Mouse (Mus musculus) heart, embryonic 14.5 days (tissue): ENCODE data around the gene Stxbp6. TPM values are rescaled to one million over a fixed set of nuclear protein-coding genes. Genes with fewer than 3 reads are reported as not detected.
A peak's percentile ranks its signal among the peaks of the same experiment; 100 is the strongest.

Experiments used
- ATAC-seq: fragments of 200-750 bp; cut with Nextera tagmentation; 2 replicates; pipeline ENCODE4 v1.8.0; 2017; ENCODE audit warnings: low read depth, moderate TSS enrichment; ENCODE audit not compliant: insufficient number of reproducible peaks, insufficient read depth, low FRiP score
- H3K27ac ChIP-seq, 2 experiments: fragments of 200-500 bp in 1 of 2; fragments of 300-500 bp in 1 of 2; sonication (generic) in 1 of 2; replicated peaks in 1 of 2; 2 replicates each; pipeline ENCODE4 v1.5.1; 2012 to 2014; ENCODE audit warnings: low read depth in 2 of 2, low read length in 2 of 2, control low read depth in 1 of 2, mild to moderate bottlenecking in 1 of 2, mixed read lengths in 1 of 2; ENCODE audit not compliant: control insufficient read depth in 1 of 2, insufficient read depth in 1 of 2
- H3K27me3 ChIP-seq: fragments of 300-500 bp; sonication (generic); 2 replicates; pipeline ENCODE4 v1.6.1; 2014; ENCODE audit warnings: mild to moderate bottlenecking, low read length, control low read depth; ENCODE audit not compliant: control insufficient read depth, insufficient read depth
- H3K36me3 ChIP-seq: fragments of 300-500 bp; sonication (generic); 2 replicates; pipeline ENCODE4 v1.6.1; 2014; ENCODE audit warnings: mild to moderate bottlenecking, control low read depth, low read length, mixed read lengths; ENCODE audit not compliant: control insufficient read depth, insufficient read depth
- H3K4me1 ChIP-seq, 2 experiments: fragments of 200-500 bp in 1 of 2; fragments of 300-500 bp in 1 of 2; sonication (generic) in 1 of 2; 2 replicates each; pipeline ENCODE4 v1.6.1; 2012 to 2014; ENCODE audit warnings: low read length in 2 of 2, control low read depth in 1 of 2, mixed read lengths in 1 of 2; ENCODE audit not compliant: control insufficient read depth in 2 of 2, insufficient read depth in 2 of 2
- H3K4me2 ChIP-seq: fragments of 300-500 bp; sonication (generic); 2 replicates; pipeline ENCODE4 v1.6.1; 2014; ENCODE audit warnings: mild to moderate bottlenecking, low read length
- H3K4me3 ChIP-seq, 2 experiments: fragments of 200-500 bp in 1 of 2; fragments of 300-500 bp in 1 of 2; sonication (generic) in 1 of 2; 2 replicates each; pipeline ENCODE4 v1.5.1; 2012 to 2014; ENCODE audit warnings: low read length in 2 of 2, mild to moderate bottlenecking in 2 of 2, control low read depth in 1 of 2, low read depth in 1 of 2, moderate library complexity in 1 of 2; ENCODE audit not compliant: control insufficient read depth in 1 of 2, insufficient read depth in 1 of 2
- H3K9ac ChIP-seq: fragments of 300-500 bp; sonication (generic); 2 replicates; pipeline ENCODE4 v1.6.1; 2014; ENCODE audit warnings: mild to moderate bottlenecking, low read length
- H3K9me3 ChIP-seq: fragments of 300-500 bp; sonication (generic); 2 replicates; pipeline ENCODE4 v1.6.1; 2016; ENCODE audit warnings: low read length, control low read depth; ENCODE audit not compliant: control insufficient read depth
- whole genome bisulfite sequencing: fragments of 180-500 bp; shearing (Covaris S2); extraction: QIAGEN DNeasy Blood & Tissue Kit; methylation state at CpG from one replicate; pipeline ENCODE4 v1.1.7; 2014; 5-methylcytosine and 5-hydroxymethylcytosine counted together
- polyA plus RNA-seq: library from polyadenylated mRNA; unstranded; fragments of >200 nt; fragmentation: Nextera tagmentation; extraction: Ambion mirVana; gene quantifications from 2 replicates; pipeline ENCODE4 v1.2.1, GENCODE M21; 2014

The Stxbp6 gene
- polyA plus RNA-seq, 1 experiment from 2014 or later = 15.5 TPM

DNA sequence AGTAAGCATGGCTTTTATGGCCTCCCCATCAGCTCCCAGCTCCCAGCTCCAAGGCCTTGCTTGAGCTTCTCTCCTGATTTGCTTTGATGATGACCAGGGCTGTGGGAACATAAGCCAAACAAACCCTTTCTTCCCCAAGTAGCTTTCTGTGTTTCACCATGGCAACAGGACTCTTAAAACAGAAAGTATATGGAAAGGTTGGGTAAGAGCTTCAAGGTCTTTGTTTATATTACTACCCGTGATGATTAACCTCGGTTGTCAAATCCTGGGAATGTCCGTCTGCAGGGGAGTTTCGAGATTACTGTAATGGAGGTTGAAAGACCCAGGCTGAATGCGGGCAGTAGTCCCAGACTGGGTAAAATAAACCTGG is 6.2 kb upstream of the Stxbp6 start:
- Histone ChIP-seq H3K27ac (0 out of 4 replicates have a peak overlapping the region, but pooled peaks of 1 of the 2 experiments have one; percentile 35), H3K27me3 (no peaks in the 10 kb centered on the region), H3K4me1 (peaks cover under 1 to 1% of the 10 kb centered on the region in 2 experiments; a peak in 2 of 4 replicates), H3K4me3 (no peak overlapping the region), H3K9ac (no peak overlapping the region), H3K9me3 (no peaks in the 10 kb centered on the region), H3K36me3 (no peaks in the 10 kb centered on the region), H3K4me2 (no peak overlapping the region)
- no peak for ATAC-seq
- 48% methylated on average over 5 of the region's 5 CpGs for WGBS

DNA sequence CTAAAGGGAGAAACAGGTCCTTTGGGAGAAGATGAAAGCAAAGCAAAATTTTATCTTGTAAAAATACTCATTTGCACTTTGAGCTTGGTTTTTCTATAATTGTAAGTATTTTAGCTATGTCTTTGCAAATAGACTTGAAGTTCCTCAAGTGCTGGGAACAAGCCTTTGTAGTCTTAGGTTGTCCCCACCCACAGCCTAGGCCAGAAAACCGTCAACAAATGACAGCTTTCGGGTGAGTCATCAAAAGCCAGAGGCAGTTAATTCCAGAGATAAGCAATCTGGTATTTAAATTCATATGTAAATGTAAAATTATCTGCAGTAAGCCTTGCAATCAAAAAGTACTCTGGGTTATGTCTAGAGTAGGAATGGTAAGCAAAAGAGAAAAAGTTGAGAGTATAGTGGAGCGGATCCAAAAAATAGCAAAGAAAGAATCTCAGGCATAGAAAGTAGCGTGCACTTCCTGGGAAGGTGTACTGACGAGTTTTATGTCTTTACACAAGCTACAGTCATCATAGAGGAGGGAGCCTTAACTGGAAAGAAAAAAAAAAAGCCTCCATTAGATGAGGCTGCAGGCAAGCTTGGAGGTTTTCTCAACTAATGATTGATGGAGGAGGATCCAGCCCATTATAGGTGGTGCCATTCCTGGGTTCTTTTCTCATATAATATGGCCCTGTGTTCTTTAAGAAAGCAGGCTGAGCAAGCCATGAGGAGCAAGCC is 5.7 kb upstream of the Stxbp6 start:
- Histone ChIP-seq H3K4me3 (no peak overlapping the region), H3K4me2 (no peak overlapping the region), H3K9ac (no peak overlapping the region), H3K4me1 (peaks cover 4 to 7% of the 10 kb centered on the region in 2 experiments), H3K36me3 (no peaks in the 10 kb centered on the region), H3K9me3 (no peaks in the 10 kb centered on the region), H3K27ac (0 out of 4 replicates have a peak overlapping the region, but pooled peaks of 1 of the 2 experiments have one; percentile 35), H3K27me3 (no peaks in the 10 kb centered on the region)
- no peak for ATAC-seq
- WGBS = 63% methylated on average over 5 of the region's 5 CpGs

- H3K4me2 ChIP-seq = peak overlapping the region; percentile 86
- no peaks in the 10 kb centered on the region for H3K27me3 ChIP-seq
- H3K27ac ChIP-seq = no peak overlapping the region
- no peak for ATAC-seq
- WGBS = 42% methylated on average over 11 of the region's 11 CpGs
- no peaks in the 10 kb centered on the region for H3K9me3 ChIP-seq
- H3K36me3 ChIP-seq = no peaks in the 10 kb centered on the region
- H3K4me3 ChIP-seq = peak overlapping the region in 1 of 2 experiments; percentile 88; a peak in 2 of 4 replicates
- H3K4me1 ChIP-seq = peaks cover 7 to 11% of the 10 kb centered on the region in 2 experiments
- no peak overlapping the region for H3K9ac ChIP-seq
Observed at GRCm38 (mm10) chr12:45075631-45076030, 1.1 kb upstream of the Stxbp6 start.

DNA sequence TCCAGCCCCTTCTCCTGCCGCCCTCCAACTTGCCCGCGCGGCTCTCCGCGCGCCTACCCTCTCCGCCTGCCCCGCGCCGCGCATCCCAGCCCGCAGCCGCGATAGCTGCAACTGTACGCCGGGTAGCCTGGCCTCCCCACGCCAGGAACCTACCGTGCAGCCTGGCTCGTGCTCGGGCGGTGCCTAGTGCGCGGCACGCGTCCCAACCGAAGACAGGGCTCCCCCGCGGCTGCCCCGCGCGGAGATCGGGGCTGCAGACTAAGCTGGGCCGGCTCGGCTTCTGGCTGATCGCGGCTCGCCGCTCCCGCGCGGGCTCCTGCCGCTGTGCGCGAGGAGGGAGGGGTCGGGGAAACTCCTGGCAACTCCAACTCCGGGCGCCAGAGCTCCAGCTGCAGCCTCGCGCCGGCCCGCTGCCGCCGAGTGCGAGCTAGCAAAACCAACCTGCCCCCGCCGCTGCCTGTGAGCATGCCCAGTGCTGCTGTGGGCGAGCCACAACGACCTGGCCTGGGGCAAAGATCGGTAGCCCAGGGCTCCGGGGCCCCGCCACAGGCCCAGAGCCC is 387 bp downstream of the Stxbp6 start:
- H3K36me3 ChIP-seq = no peaks in the 10 kb centered on the region
- peak overlapping the region; percentile 86 for H3K4me2 ChIP-seq
- peaks cover 9 to 11% of the 10 kb centered on the region in 2 experiments for H3K4me1 ChIP-seq
- no peaks in the 10 kb centered on the region for H3K9me3 ChIP-seq
- peak overlapping the region; percentile 91 for H3K9ac ChIP-seq
- H3K27me3 ChIP-seq = no peaks in the 10 kb centered on the region
- H3K4me3 ChIP-seq = peak overlapping the region; percentile 64 to 88
- ATAC-seq = peak; percentile 75
- H3K27ac ChIP-seq = peak overlapping the region; percentile 73 to 90
- under 1% methylated on average over 62 of the region's 62 CpGs for WGBS

- Histone ChIP-seq H3K27me3 (no peaks in the 10 kb centered on the region), H3K9me3 (no peaks in the 10 kb centered on the region), H3K4me1 (peaks cover 9 to 11% of the 10 kb centered on the region in 2 experiments), H3K27ac (peak overlapping the region; percentile 73 to 90), H3K9ac (peak overlapping the region; percentile 91), H3K36me3 (no peaks in the 10 kb centered on the region), H3K4me3 (peak overlapping the region; percentile 64 to 88), H3K4me2 (peak overlapping the region; percentile 86)
- WGBS = 1% methylated on average over 28 of the region's 28 CpGs
- ATAC-seq = peak; percentile 5; the same call in 1 of the 2 replicates
Observed at GRCm38 (mm10) chr12:45073331-45074041, 1.0 kb downstream of the Stxbp6 start.

GRCm38 (mm10) chr12:45072185-45072584 is 2.3 kb downstream of the Stxbp6 start:
- Histone ChIP-seq H3K9ac (no peak overlapping the region), H3K9me3 (no peaks in the 10 kb centered on the region), H3K36me3 (no peaks in the 10 kb centered on the region), H3K4me2 (peak overlapping the region; percentile 86; the same call in 1 of the 2 replicates), H3K4me3 (no peak overlapping the region), H3K4me1 (peaks cover 16 to 18% of the 10 kb centered on the region in 2 experiments), H3K27me3 (no peaks in the 10 kb centered on the region), H3K27ac (no peak overlapping the region)
- no peak for ATAC-seq
- 51% methylated on average over 3 of the region's 3 CpGs for WGBS

DNA sequence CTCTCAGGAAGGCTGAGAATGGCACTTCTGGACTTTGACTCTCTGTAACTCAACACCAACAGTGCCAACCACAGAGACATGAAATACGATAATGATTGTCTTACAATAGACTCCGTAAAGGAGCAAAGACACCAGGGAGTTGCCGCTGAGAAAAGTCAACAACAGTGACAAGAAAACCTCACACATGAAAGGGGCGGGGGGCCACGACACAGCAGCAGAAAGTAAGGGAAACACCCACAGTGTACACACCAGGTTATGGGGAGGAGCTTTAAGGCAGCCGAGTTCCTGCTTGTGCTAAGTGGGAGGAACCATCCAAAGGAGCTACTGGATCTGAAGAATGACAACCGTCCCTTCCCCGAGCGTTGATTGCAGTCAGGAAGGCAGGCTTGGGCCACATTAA is 4.3 kb downstream of the Stxbp6 start:
- H3K4me1 ChIP-seq = peaks cover 14 to 20% of the 10 kb centered on the region in 2 experiments
- H3K36me3 ChIP-seq = no peaks in the 10 kb centered on the region
- H3K4me2 ChIP-seq = no peak overlapping the region
- H3K9me3 ChIP-seq = no peaks in the 10 kb centered on the region
- H3K27ac ChIP-seq = no peak overlapping the region
- WGBS = 53% methylated on average over 9 of the region's 9 CpGs
- H3K4me3 ChIP-seq = no peak overlapping the region
- H3K9ac ChIP-seq = no peak overlapping the region
- H3K27me3 ChIP-seq = no peaks in the 10 kb centered on the region
- ATAC-seq = no peak
